In the genomic region with DNA sequence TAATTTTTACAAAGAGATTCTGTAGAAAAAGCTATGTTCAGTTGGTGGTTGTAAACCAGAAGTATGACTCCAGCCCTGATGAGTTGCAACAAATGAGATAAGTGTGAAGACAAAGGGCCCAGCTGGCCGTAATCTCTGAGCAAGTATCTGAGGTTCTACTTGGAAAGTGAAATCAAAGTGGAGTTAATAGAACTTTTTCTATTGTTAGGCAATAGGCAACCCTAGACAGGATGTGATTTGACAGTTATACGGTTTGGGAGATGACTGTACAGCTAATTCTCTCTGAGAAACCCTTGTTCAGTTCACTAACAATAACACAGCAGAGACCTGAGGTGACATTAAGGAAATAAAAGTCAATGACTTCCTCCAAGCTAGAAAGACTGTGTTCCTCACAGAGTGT, we compare ENCODE assay signal across 20 mouse cellular contexts.
DNase-seq lines count a peak whose midpoint lies in the region; ATAC-seq and TF ChIP-seq lines count a peak whose summit lies in the region.
"Had no signal": no experiment of that assay in that cellular context is flagged by ENCODE, and none has a peak within 500 bp of the region (broad histone marks: within the 10 kb centered on the region; RNA-seq: fewer than 3 reads in every experiment).

No protein-coding gene starts in this region.

- no peaks in the 10 kb centered on the region for H3K9me3 ChIP-seq in kidney, postnatal 0 days (replicated peaks; ENCODE audit: low read length)
- no peaks in the 10 kb centered on the region for H3K9me3 ChIP-seq in forebrain, embryonic 10.5 days
- H3K9me3 ChIP-seq: embryonic facial prominence, embryonic 12.5 days; forebrain, embryonic 12.5 days; heart, embryonic 10.5 days; hindbrain, embryonic 12.5 days; midbrain, embryonic 10.5 days had no signal

- WGBS in kidney, postnatal 0 days = 17% methylated on average over 2 of the region's 2 CpGs
- WGBS in kidney, adult 2 months = 23% methylated on average over 2 of the region's 2 CpGs
- WGBS in forebrain, embryonic 10.5 days = 89% methylated on average over 2 of the region's 2 CpGs

- DNase-seq in kidney, postnatal 0 days (ENCODE audit: low spot score) = peak; percentile 2
- DNase-seq in kidney, adult 2 months = no peak
- DNase-seq in CD4-positive helper T cell, adult 2 months (ENCODE audit: low read depth, low spot score) = peak; percentile 28
- no peak for DNase-seq in forebrain, embryonic 10.5 days (ENCODE audit: extremely low spot score, low spot score)
- DNase-seq in layer of hippocampus, postnatal 36 days = no peak
- DNase-seq in adrenal gland, adult 2 months = no peak
- DNase-seq: cerebellum, adult 11-12 months; cerebellum, postnatal 14 days; gastrocnemius, adult 2 months; kidney, adult 8-10 months; kidney, postnatal 14 days; thymus, postnatal 25 days had no signal

- no peaks in the 10 kb centered on the region for H3K4me1 ChIP-seq in kidney, postnatal 0 days (replicated peaks; ENCODE audit: insufficient read depth, low read length)
- H3K4me1 ChIP-seq in kidney, adult 2 months (ENCODE audit: control insufficient read depth, insufficient read depth, low read length) = no peaks in the 10 kb centered on the region
- no peaks in the 10 kb centered on the region for H3K4me1 ChIP-seq in forebrain, embryonic 10.5 days
- H3K4me1 ChIP-seq: embryonic facial prominence, embryonic 12.5 days; forebrain, embryonic 12.5 days; heart, embryonic 10.5 days; hindbrain, embryonic 12.5 days; midbrain, embryonic 10.5 days had no signal

- no peak overlapping the region for H3K4me3 ChIP-seq in kidney, postnatal 0 days (replicated peaks; ENCODE audit: low read depth, low read length)
- no peak overlapping the region for H3K4me3 ChIP-seq in kidney, adult 2 months (ENCODE audit: insufficient read depth, low read depth, low read length)
- H3K4me3 ChIP-seq in myocyte = no peak overlapping the region
- no peak overlapping the region for H3K4me3 ChIP-seq in forebrain, embryonic 10.5 days
- H3K4me3 ChIP-seq: embryonic facial prominence, embryonic 12.5 days; forebrain, embryonic 12.5 days; gastrocnemius, adult 2 months; heart, embryonic 10.5 days; hindbrain, embryonic 12.5 days; midbrain, embryonic 10.5 days had no signal

- no peak for TF ChIP-seq POLR2A in kidney, adult 2 months (IDR thresholded peaks at IDR 0.05; ENCODE audit: low read depth, low read length)
- no peak for TF ChIP-seq POLR2A in myocyte (IDR thresholded peaks at IDR 0.05; ENCODE audit: insufficient read length, low read depth)

- no peaks in the 10 kb centered on the region for H3K79me2 ChIP-seq in myocyte (ENCODE audit: control insufficient read depth, insufficient read depth)

- no peak overlapping the region for H3ac ChIP-seq in myocyte (ENCODE audit: control insufficient read depth, insufficient read length)

- no peak for TF ChIP-seq CTCF in kidney, postnatal 0 days (IDR thresholded peaks at IDR 0.05; ENCODE audit: low read depth)
- no peak for TF ChIP-seq CTCF in kidney, adult 2 months (conservative IDR thresholded peaks at IDR 0.05; ENCODE audit: insufficient read depth, insufficient read length, low read depth, low read length)

- ATAC-seq in kidney, postnatal 0 days (replicated peaks; ENCODE audit: low FRiP score, low read depth) = no peak
- peak; percentile 25 to 37; a peak in 2 of 4 replicates for ATAC-seq in hematopoietic stem cell, adult 5-6 weeks (replicated peaks in 1 of 2; ENCODE audit: insufficient read depth in 1 of 2, low FRiP score in 2 of 2, low TSS enrichment in 1 of 2, low read depth in 1 of 2, poor library complexity in 2 of 2, severe bottlenecking in 2 of 2)
- ATAC-seq: midbrain, embryonic 16.5 days had no signal

- H3K4me2 ChIP-seq in kidney, postnatal 0 days (ENCODE audit: low read length) = no peak overlapping the region
- H3K4me2 ChIP-seq in myocyte (ENCODE audit: low read depth) = no peak overlapping the region
- H3K4me2 ChIP-seq: embryonic facial prominence, embryonic 12.5 days; forebrain, embryonic 12.5 days; hindbrain, embryonic 12.5 days had no signal

- no peaks in the 10 kb centered on the region for H3K36me3 ChIP-seq in kidney, postnatal 0 days (ENCODE audit: insufficient read depth, low read length)
- H3K36me3 ChIP-seq in kidney, adult 2 months (ENCODE audit: control insufficient read depth, insufficient read depth, low read length) = no peaks in the 10 kb centered on the region
- H3K36me3 ChIP-seq in myocyte (ENCODE audit: control insufficient read depth, insufficient read depth) = no peaks in the 10 kb centered on the region
- no peaks in the 10 kb centered on the region for H3K36me3 ChIP-seq in forebrain, embryonic 10.5 days (replicated peaks)
- H3K36me3 ChIP-seq: embryonic facial prominence, embryonic 12.5 days; forebrain, embryonic 12.5 days; heart, embryonic 10.5 days; hindbrain, embryonic 12.5 days; midbrain, embryonic 10.5 days had no signal

- no peak overlapping the region for H3K9ac ChIP-seq in kidney, postnatal 0 days (ENCODE audit: low read depth, low read length)
- H3K9ac ChIP-seq: embryonic facial prominence, embryonic 12.5 days; forebrain, embryonic 12.5 days; hindbrain, embryonic 12.5 days had no signal

- no peak overlapping the region for H3K27ac ChIP-seq in kidney, postnatal 0 days
- no peak overlapping the region for H3K27ac ChIP-seq in kidney, adult 2 months (ENCODE audit: insufficient read depth, low read depth, low read length)
- H3K27ac ChIP-seq in forebrain, embryonic 10.5 days = no peak overlapping the region
- H3K27ac ChIP-seq: embryonic facial prominence, embryonic 12.5 days; forebrain, embryonic 12.5 days; gastrocnemius, adult 2 months; heart, embryonic 10.5 days; hindbrain, embryonic 12.5 days; midbrain, embryonic 10.5 days had no signal

- H3K27me3 ChIP-seq in kidney, postnatal 0 days (ENCODE audit: insufficient read depth, low read length) = no peaks in the 10 kb centered on the region
- H3K27me3 ChIP-seq in kidney, adult 2 months (replicated peaks; ENCODE audit: control insufficient read depth, insufficient read depth, low read length) = no peaks in the 10 kb centered on the region
- no peaks in the 10 kb centered on the region for H3K27me3 ChIP-seq in myocyte (ENCODE audit: control insufficient read depth, insufficient read depth, insufficient read length)
- no peaks in the 10 kb centered on the region for H3K27me3 ChIP-seq in forebrain, embryonic 10.5 days (ENCODE audit: poor library complexity, severe bottlenecking)
- H3K27me3 ChIP-seq: embryonic facial prominence, embryonic 12.5 days; forebrain, embryonic 12.5 days; hindbrain, embryonic 12.5 days had no signal

TF ChIP-seq in myocyte, 11 proteins besides CTCF, POLR2A, EP300 and RAD21:
- TF ChIP-seq CEBPB (IDR thresholded peaks at IDR 0.05; ENCODE audit: insufficient read depth, poor library complexity, severe bottlenecking) (peak; percentile 47; the same call in 1 of the 2 replicates), REST (IDR thresholded peaks at IDR 0.05; ENCODE audit: insufficient read depth, insufficient read length) (no peak)
TF ChIP-seq in myocyte: peak in this region for 1.

Comparison
In these comparisons a context has a peak if more than half of its experiments do, and no peak if none do; other contexts are left out.
1. DNase-seq: peak in kidney, postnatal 0 days (single experiment) and CD4-positive helper T cell, adult 2 months (single experiment); none in kidney, adult 2 months (single experiment), forebrain, embryonic 10.5 days (single experiment), layer of hippocampus, postnatal 36 days (0 of 2) and adrenal gland, adult 2 months (single experiment).